Mouse (Mus musculus): ENCODE data around the gene Cntnap5b.

- TF ChIP-seq CTCF (IDR thresholded peaks at IDR 0.05; ENCODE audit: low read depth) (no peak), EP300 (IDR thresholded peaks at IDR 0.05; ENCODE audit: low read depth) (no peak)
Observed at GRCm38 (mm10) chr1:100101017-100101416, 328.5 kb downstream of the Cntnap5b start.
